Mouse (Mus musculus) fat pad, adult 2 months (tissue): ENCODE measurements around the gene Edc4.

Experiments
- DNase-seq: peaks from one replicate; pipeline ENCODE4 v3.0.0-alpha.2; 2011; ENCODE audit warnings: low read depth, low spot score; ENCODE audit errors: extremely low read depth

Gene Edc4

GRCm38 (mm10) chr8:105937496-105938305, 57.0 kb downstream of the Edc4 start:
- DNase-seq: no peak

- no peak for DNase-seq
Measured at GRCm38 (mm10) chr8:105938306-105938669, 57.6 kb downstream of the Edc4 start, which contains the start of gene Psmb10. Gene Psmb10, minus strand, starts transcription at chr8:105938444.

- DNase-seq: no peak
Measured at GRCm38 (mm10) chr8:105942026-105942425, 61.3 kb downstream of the Edc4 start.

GRCm38 (mm10) chr8:105942542-105942941, 61.9 kb downstream of the Edc4 start:
- DNase-seq: no peak

- DNase-seq: no peak
Measured at GRCm38 (mm10) chr8:105943321-105943739, 62.6 kb downstream of the Edc4 start, which contains the start of gene Lcat. Gene Lcat, minus strand, starts transcription at chr8:105943382.
